18 mouse cellular contexts compared by ENCODE assay signal in genomic region chr7:35557577-35557976, GRCm38 (mm10). TPM values are rescaled to one million over a fixed set of nuclear protein-coding genes. Genes with fewer than 3 reads are reported as not detected.
DNase-seq lines count a peak whose midpoint lies in the region; ATAC-seq and TF ChIP-seq lines count a peak whose summit lies in the region.
"Had no signal": no experiment of that assay in that cellular context is flagged by ENCODE, and none has a peak within 500 bp of the region (broad histone marks: within the 10 kb centered on the region; RNA-seq: fewer than 3 reads in every experiment).

No protein-coding gene starts in this region.

- no peak overlapping the region for H3K4me3 ChIP-seq in kidney, postnatal 0 days (replicated peaks; ENCODE audit: low read depth, low read length)
- H3K4me3 ChIP-seq in liver, embryonic 11.5 days (ENCODE audit: low read depth, low read length) = no peak overlapping the region
- H3K4me3 ChIP-seq in stomach, embryonic 15.5 days (replicated peaks) = no peak overlapping the region
- H3K4me3 ChIP-seq in cerebellum, adult 2 months (replicated peaks; ENCODE audit: insufficient read depth, low read depth, low read length) = no peak overlapping the region
- H3K4me3 ChIP-seq: embryonic facial prominence, embryonic 13.5 days; hindbrain, embryonic 12.5 days; limb, embryonic 13.5 days; midbrain, embryonic 13.5 days had no signal

- H3K4me2 ChIP-seq in kidney, postnatal 0 days (ENCODE audit: low read length) = no peak overlapping the region
- H3K4me2 ChIP-seq in liver, embryonic 11.5 days = peak overlapping the region; percentile 88
- no peak overlapping the region for H3K4me2 ChIP-seq in stomach, embryonic 15.5 days
- H3K4me2 ChIP-seq: embryonic facial prominence, embryonic 13.5 days; hindbrain, embryonic 12.5 days; limb, embryonic 13.5 days; midbrain, embryonic 13.5 days had no signal

- no peaks in the 10 kb centered on the region; the same call in 1 of the 2 replicates for H3K4me1 ChIP-seq in kidney, postnatal 0 days (replicated peaks; ENCODE audit: insufficient read depth, low read length)
- peaks cover 41% of the 10 kb centered on the region for H3K4me1 ChIP-seq in liver, embryonic 11.5 days (replicated peaks; ENCODE audit: control insufficient read depth, insufficient read depth, low read length)
- H3K4me1 ChIP-seq in stomach, embryonic 15.5 days = 0 out of 2 replicates have a peak, but pooled peaks cover 16% of the 10 kb centered on the region
- H3K4me1 ChIP-seq in cerebellum, adult 2 months (ENCODE audit: control insufficient read depth, insufficient read depth, low read length) = peaks cover 4% of the 10 kb centered on the region; the same call in 1 of the 2 replicates

- H3K27me3 ChIP-seq in kidney, postnatal 0 days (ENCODE audit: insufficient read depth, low read length) = no peaks in the 10 kb centered on the region
- H3K27me3 ChIP-seq in liver, embryonic 11.5 days (replicated peaks; ENCODE audit: control insufficient read depth, insufficient read depth, low read length) = no peaks in the 10 kb centered on the region
- H3K27me3 ChIP-seq in stomach, embryonic 15.5 days (replicated peaks) = no peaks in the 10 kb centered on the region
- H3K27me3 ChIP-seq in cerebellum, adult 2 months (ENCODE audit: control insufficient read depth, insufficient read depth, low read length) = no peaks in the 10 kb centered on the region
- H3K27me3 ChIP-seq: embryonic facial prominence, embryonic 13.5 days; hindbrain, embryonic 12.5 days; limb, embryonic 13.5 days; midbrain, embryonic 13.5 days had no signal

- no peak for TF ChIP-seq CTCF in kidney, postnatal 0 days (IDR thresholded peaks at IDR 0.05; ENCODE audit: low read depth)
- no peak for TF ChIP-seq CTCF in cerebellum, adult 2 months (IDR thresholded peaks at IDR 0.05; ENCODE audit: borderline replicate concordance, insufficient read depth, low read depth, low read length)

- no peak for DNase-seq in kidney, postnatal 0 days (ENCODE audit: low spot score)
- DNase-seq in kidney, postnatal 14 days = no peak
- peak; percentile 63 for DNase-seq in c-Kit-positive CD71-positive TER-119-negative erythroid progenitor cells, embryonic 14.5 days (ENCODE audit: low read depth)
- no peak for DNase-seq in liver, embryonic 11.5 days (ENCODE audit: low spot score)
- no peak for DNase-seq in cerebellum, adult 2 months
- no peak for DNase-seq in layer of hippocampus, postnatal 25 days (ENCODE audit: extremely low spot score in 1 of 2, low spot score in 1 of 2)
- no peak for DNase-seq in cerebellum, postnatal 4 days (ENCODE audit: low spot score in 2 of 2)
- DNase-seq: adrenal gland, postnatal 25 days; gastrocnemius, postnatal 25 days; lung, postnatal 14 days had no signal

- WGBS in kidney, postnatal 0 days = 75% methylated on average over 3 of the region's 3 CpGs
- 44% methylated on average over 3 of the region's 3 CpGs for WGBS in liver, embryonic 11.5 days
- WGBS in stomach, embryonic 15.5 days = 69% methylated on average over 3 of the region's 3 CpGs
- WGBS in cerebellum, adult 2 months = 85% methylated on average over 3 of the region's 3 CpGs

- no peaks in the 10 kb centered on the region for H3K36me3 ChIP-seq in kidney, postnatal 0 days (ENCODE audit: insufficient read depth, low read length)
- H3K36me3 ChIP-seq in liver, embryonic 11.5 days (ENCODE audit: control insufficient read depth, insufficient read depth, low read length) = no peaks in the 10 kb centered on the region
- H3K36me3 ChIP-seq in stomach, embryonic 15.5 days = no peaks in the 10 kb centered on the region
- H3K36me3 ChIP-seq: embryonic facial prominence, embryonic 13.5 days; hindbrain, embryonic 12.5 days; limb, embryonic 13.5 days; midbrain, embryonic 13.5 days had no signal

- no peaks in the 10 kb centered on the region for H3K9me3 ChIP-seq in kidney, postnatal 0 days (replicated peaks; ENCODE audit: low read length)
- H3K9me3 ChIP-seq in liver, embryonic 11.5 days (ENCODE audit: control insufficient read depth, low read length) = no peaks in the 10 kb centered on the region
- H3K9me3 ChIP-seq in stomach, embryonic 15.5 days = no peaks in the 10 kb centered on the region
- H3K9me3 ChIP-seq: embryonic facial prominence, embryonic 13.5 days; hindbrain, embryonic 12.5 days; limb, embryonic 13.5 days; midbrain, embryonic 13.5 days had no signal

- H3K27ac ChIP-seq in kidney, postnatal 0 days = peak overlapping the region; percentile 51; the same call in 1 of the 2 replicates
- peak overlapping the region; percentile 97 for H3K27ac ChIP-seq in liver, embryonic 11.5 days (ENCODE audit: low read depth, low read length)
- peak overlapping the region; percentile 68; the same call in 1 of the 2 replicates for H3K27ac ChIP-seq in stomach, embryonic 15.5 days
- H3K27ac ChIP-seq in cerebellum, adult 2 months (ENCODE audit: insufficient read depth, low read length) = no peak overlapping the region
- H3K27ac ChIP-seq: embryonic facial prominence, embryonic 13.5 days; hindbrain, embryonic 12.5 days; limb, embryonic 13.5 days; midbrain, embryonic 13.5 days had no signal

- no peak overlapping the region for H3K9ac ChIP-seq in kidney, postnatal 0 days (ENCODE audit: low read depth, low read length)
- H3K9ac ChIP-seq in liver, embryonic 11.5 days (ENCODE audit: low read depth, low read length) = peak overlapping the region; percentile 54; the same call in 1 of the 2 replicates
- no peak overlapping the region for H3K9ac ChIP-seq in stomach, embryonic 15.5 days
- H3K9ac ChIP-seq: embryonic facial prominence, embryonic 13.5 days; hindbrain, embryonic 12.5 days; limb, embryonic 13.5 days; midbrain, embryonic 13.5 days had no signal

- TF ChIP-seq POLR2A in cerebellum, adult 2 months (IDR thresholded peaks at IDR 0.05; ENCODE audit: borderline replicate concordance, insufficient read depth, low read length) = no peak

- no peak for ATAC-seq in kidney, postnatal 0 days (replicated peaks; ENCODE audit: low FRiP score, low read depth)
- no peak for ATAC-seq in liver, embryonic 11.5 days (replicated peaks; ENCODE audit: low FRiP score)
- ATAC-seq in stomach, embryonic 15.5 days (ENCODE audit: insufficient read depth, low FRiP score, low read depth) = no peak
- ATAC-seq: midbrain, embryonic 13.5 days had no signal

RNA-seq across cellular contexts. Expression of gene Nudt19, which starts 1.5 kb away (rescaled TPM):
- polyA plus RNA-seq in kidney, postnatal 0 days (2015; fragmentation: Nextera tagmentation; extraction: Ambion mirVana) = 135 and 138 TPM in 2 replicates
- polyA plus RNA-seq in liver, embryonic 11.5 days (2014; fragmentation: Nextera tagmentation; extraction: Ambion mirVana) = 125 and 144 TPM in 2 replicates
- polyA plus RNA-seq in stomach, embryonic 15.5 days (2015; fragmentation: Nextera tagmentation; extraction: Ambion mirVana) = 91.1 and 95.5 TPM in 2 replicates
- polyA plus RNA-seq in cerebellum, adult 2 months (2012; rRNA removed) = 88.4 and 103 TPM in 2 replicates
- total RNA-seq in layer of hippocampus, postnatal 25 days (2021) = 10 to 100 TPM; 65.8 to 73.0 TPM

RNA-seq across cellular contexts. Expression of gene Tdrd12, which starts 20.0 kb away (rescaled TPM):
- 0.38 and 0.62 TPM in 2 replicates for polyA plus RNA-seq in kidney, postnatal 0 days (2015; fragmentation: Nextera tagmentation; extraction: Ambion mirVana)
- polyA plus RNA-seq in liver, embryonic 11.5 days (2014; fragmentation: Nextera tagmentation; extraction: Ambion mirVana) = 0.22 and 0.29 TPM in 2 replicates
- 0.44 and 0.79 TPM in 2 replicates for polyA plus RNA-seq in stomach, embryonic 15.5 days (2015; fragmentation: Nextera tagmentation; extraction: Ambion mirVana)
- 0.35 and 0.54 TPM in 2 replicates for polyA plus RNA-seq in cerebellum, adult 2 months (2012; rRNA removed)
- total RNA-seq in layer of hippocampus, postnatal 25 days (2021) = under 1 TPM; 0.39 to 0.89 TPM
- total RNA-seq: gastrocnemius, postnatal 25 days had no signal
- polyA plus RNA-seq: C2C12; forebrain, embryonic 11.5 days; thymus, postnatal 0 days had no signal

RNA-seq across cellular contexts. Expression of gene Rgs9bp, which starts 27.8 kb away (rescaled TPM):
- 0.05 and 0.11 TPM in 2 replicates for polyA plus RNA-seq in kidney, postnatal 0 days (2015; fragmentation: Nextera tagmentation; extraction: Ambion mirVana)
- polyA plus RNA-seq in liver, embryonic 11.5 days (2014; fragmentation: Nextera tagmentation; extraction: Ambion mirVana) = 0.22 and 0.40 TPM in 2 replicates
- polyA plus RNA-seq in stomach, embryonic 15.5 days (2015; fragmentation: Nextera tagmentation; extraction: Ambion mirVana) = 0.08 and 0.14 TPM in 2 replicates
- polyA plus RNA-seq in cerebellum, adult 2 months (2012; rRNA removed) = 0.03 and 0.07 TPM in 2 replicates
- total RNA-seq in layer of hippocampus, postnatal 25 days (2021) = under 1 TPM; 0.30 to 0.31 TPM

RNA-seq across cellular contexts. Expression of gene Ankrd27, which starts 28.5 kb away (rescaled TPM):
- polyA plus RNA-seq in kidney, postnatal 0 days (2015; fragmentation: Nextera tagmentation; extraction: Ambion mirVana) = 18.5 and 19.5 TPM in 2 replicates
- 63.1 and 71.3 TPM in 2 replicates for polyA plus RNA-seq in liver, embryonic 11.5 days (2014; fragmentation: Nextera tagmentation; extraction: Ambion mirVana)
- polyA plus RNA-seq in stomach, embryonic 15.5 days (2015; fragmentation: Nextera tagmentation; extraction: Ambion mirVana) = 31.3 and 33.4 TPM in 2 replicates
- polyA plus RNA-seq in cerebellum, adult 2 months (2012; rRNA removed) = 23.5 and 25.0 TPM in 2 replicates
- 10 to 100 TPM; 31.6 to 40.0 TPM for total RNA-seq in layer of hippocampus, postnatal 25 days (2021)
